Mouse (Mus musculus): Measurements from ENCODE around the gene Nos2. TPM values are rescaled to one million over a fixed set of nuclear protein-coding genes. Genes with fewer than 3 reads are reported as not detected.

The Nos2 gene
- total and polyA plus RNA-seq, 2 experiments from 2014 or later = 0.53 to 1.7 TPM

DNA sequence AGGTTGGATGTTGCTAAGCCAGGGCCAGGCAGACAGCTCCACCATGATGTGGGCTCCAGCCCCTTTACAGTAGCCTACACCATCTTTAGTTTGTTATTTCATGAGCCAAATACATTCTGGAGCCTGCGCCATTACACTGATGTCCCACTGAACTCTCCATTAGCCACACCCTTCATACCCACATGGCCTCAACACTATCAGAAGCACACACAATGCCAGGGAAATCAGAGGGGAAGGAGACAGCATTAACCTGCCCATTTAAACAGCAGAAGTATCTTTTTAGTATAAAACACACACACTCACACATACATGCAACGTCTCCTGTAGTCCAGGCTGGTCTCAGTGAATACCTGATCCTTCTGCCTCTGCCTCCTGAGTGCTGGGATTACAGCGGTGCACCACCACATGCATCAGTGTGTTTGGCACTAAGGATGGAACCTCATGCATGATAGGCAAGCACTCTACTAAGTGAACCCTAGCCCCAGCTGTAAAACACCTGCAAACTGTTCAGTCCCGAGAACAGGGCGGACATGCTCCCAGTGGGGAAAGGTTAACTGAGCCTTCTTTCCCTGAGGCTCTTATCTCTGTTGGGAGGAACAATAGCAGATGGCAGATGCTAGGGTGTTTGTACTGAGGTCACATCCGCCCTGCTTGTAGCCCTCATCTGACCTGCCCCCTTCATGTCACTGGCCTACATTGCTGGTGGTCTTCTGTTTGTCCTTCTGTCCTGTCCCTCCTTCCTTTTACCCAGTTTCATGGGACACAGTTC is 87.6 kb downstream of the Nos2 start:
- no peaks in the 10 kb centered on the region for H3K9me3 ChIP-seq (replicated peaks; ENCODE audit: control insufficient read depth, low read length)
- no peaks in the 10 kb centered on the region for H3K27me3 ChIP-seq (ENCODE audit: control insufficient read depth, insufficient read depth, low read length)
- H3K4me3 ChIP-seq (ENCODE audit: low read depth, low read length) = no peak overlapping the region
- no peak overlapping the region for H3K4me2 ChIP-seq (ENCODE audit: low read depth, low read length)
- no peak overlapping the region for H3K9ac ChIP-seq (replicated peaks; ENCODE audit: low read depth, low read length)
- TF ChIP-seq CTCF (IDR thresholded peaks at IDR 0.05; ENCODE audit: low read depth) (no peak), EP300 (IDR thresholded peaks at IDR 0.05; ENCODE audit: low read depth) (no peak)
- H3K27ac ChIP-seq (ENCODE audit: low read depth) = peak overlapping the region; percentile 34; the same call in 1 of the 2 replicates
- no peaks in the 10 kb centered on the region for H3K36me3 ChIP-seq (replicated peaks; ENCODE audit: control insufficient read depth, insufficient read depth, low read length)
- WGBS = 63% methylated on average over 6 of the region's 6 CpGs
- 0 out of 2 replicates have a peak, but pooled peaks have one; percentile 27 for ATAC-seq (ENCODE audit: insufficient read depth, low read depth)
- H3K4me1 ChIP-seq (ENCODE audit: control insufficient read depth, insufficient read depth) = no peaks in the 10 kb centered on the region; the same call in 1 of the 2 replicates
- no peak for DNase-seq (ENCODE audit: low spot score)

DNA sequence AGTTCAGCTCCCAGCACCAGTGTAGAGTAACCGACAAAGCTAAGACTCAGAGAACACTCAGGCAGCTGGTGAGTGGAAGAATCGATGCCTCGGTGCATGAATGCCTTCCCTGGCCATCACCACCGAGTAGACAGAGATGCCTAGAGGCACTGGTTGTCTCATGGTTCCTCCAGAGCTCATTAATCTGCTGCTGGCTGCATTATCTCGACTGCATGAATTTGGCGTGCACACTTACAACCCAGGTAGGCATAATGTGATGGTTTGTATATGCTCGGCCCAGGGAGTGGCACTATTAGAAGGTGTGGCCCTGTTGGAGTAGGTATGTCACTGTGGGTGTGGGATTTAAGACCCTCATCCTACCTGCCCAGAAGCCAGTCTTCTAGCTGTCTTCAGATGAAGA is 88.3 kb downstream of the Nos2 start:
- TF ChIP-seq CTCF (IDR thresholded peaks at IDR 0.05; ENCODE audit: low read depth) (no peak), EP300 (IDR thresholded peaks at IDR 0.05; ENCODE audit: low read depth) (no peak)
- ATAC-seq (ENCODE audit: insufficient read depth, low read depth) = no peak
- Histone ChIP-seq H3K4me3 (ENCODE audit: low read depth, low read length) (no peak overlapping the region), H3K27me3 (ENCODE audit: control insufficient read depth, insufficient read depth, low read length) (no peaks in the 10 kb centered on the region), H3K9ac (replicated peaks; ENCODE audit: low read depth, low read length) (no peak overlapping the region), H3K36me3 (replicated peaks; ENCODE audit: control insufficient read depth, insufficient read depth, low read length) (no peaks in the 10 kb centered on the region), H3K9me3 (replicated peaks; ENCODE audit: control insufficient read depth, low read length) (no peaks in the 10 kb centered on the region), H3K4me2 (ENCODE audit: low read depth, low read length) (no peak overlapping the region), H3K4me1 (ENCODE audit: control insufficient read depth, insufficient read depth) (no peaks in the 10 kb centered on the region), H3K27ac (ENCODE audit: low read depth) (no peak overlapping the region)
- WGBS = 78% methylated on average over 7 of the region's 7 CpGs
- DNase-seq (ENCODE audit: low spot score) = no peak

Other genes with a start within 250 kb of the Nos2 start
- gene Nlk, start 223.4 kb upstream of the Nos2 start, total RNA-seq (2014; rRNA removed; ENCODE audit: low replicate concordance) = 15.0 and 19.3 TPM in 2 replicates
- 11.6 and 13.0 TPM in 2 replicates for gene Nlk, start 223.4 kb upstream of the Nos2 start, polyA plus RNA-seq (2015; fragmentation: Nextera tagmentation; extraction: Ambion mirVana)
- gene Ccnq, start 169.1 kb upstream of the Nos2 start, total RNA-seq (2014; rRNA removed; ENCODE audit: low replicate concordance) = 43.9 and 58.6 TPM in 2 replicates
- 31.0 and 32.3 TPM in 2 replicates for gene Ccnq, start 169.1 kb upstream of the Nos2 start, polyA plus RNA-seq (2015; fragmentation: Nextera tagmentation; extraction: Ambion mirVana)
- 6.9 TPM in 2 replicates for gene Lyrm9, start 94.2 kb upstream of the Nos2 start, total RNA-seq (2014; rRNA removed; ENCODE audit: low replicate concordance)
- 47.0 and 51.7 TPM in 2 replicates for gene Lyrm9, start 94.2 kb upstream of the Nos2 start, polyA plus RNA-seq (2015; fragmentation: Nextera tagmentation; extraction: Ambion mirVana)
- gene Lgals9, start 64.2 kb downstream of the Nos2 start, total RNA-seq (2014; rRNA removed; ENCODE audit: low replicate concordance) = 125 and 155 TPM in 2 replicates
- 63.0 and 76.9 TPM in 2 replicates for gene Lgals9, start 64.2 kb downstream of the Nos2 start, polyA plus RNA-seq (2015; fragmentation: Nextera tagmentation; extraction: Ambion mirVana)
- 7.7 and 15.2 TPM in 2 replicates for gene Ksr1, start 225.6 kb downstream of the Nos2 start, total RNA-seq (2014; rRNA removed; ENCODE audit: low replicate concordance)
- 1.3 and 1.5 TPM in 2 replicates for gene Ksr1, start 225.6 kb downstream of the Nos2 start, polyA plus RNA-seq (2015; fragmentation: Nextera tagmentation; extraction: Ambion mirVana)

Data from heart, postnatal 0 days (tissue).